Mouse (Mus musculus) adrenal gland, postnatal 0 days (tissue): ENCODE results near the gene Olfr1222. TPM values are rescaled to one million over a fixed set of nuclear protein-coding genes. Genes with fewer than 3 reads are reported as not detected.

Experiments used
- polyA plus RNA-seq: library from polyadenylated mRNA; unstranded; fragments of >200 nt; fragmentation: Nextera tagmentation; extraction: Ambion mirVana; gene quantifications from 2 replicates; pipeline ENCODE4 v1.2.1, GENCODE M21; 2015

Gene Olfr1222
- polyA plus RNA-seq, result not detected in 2 replicates

DNA sequence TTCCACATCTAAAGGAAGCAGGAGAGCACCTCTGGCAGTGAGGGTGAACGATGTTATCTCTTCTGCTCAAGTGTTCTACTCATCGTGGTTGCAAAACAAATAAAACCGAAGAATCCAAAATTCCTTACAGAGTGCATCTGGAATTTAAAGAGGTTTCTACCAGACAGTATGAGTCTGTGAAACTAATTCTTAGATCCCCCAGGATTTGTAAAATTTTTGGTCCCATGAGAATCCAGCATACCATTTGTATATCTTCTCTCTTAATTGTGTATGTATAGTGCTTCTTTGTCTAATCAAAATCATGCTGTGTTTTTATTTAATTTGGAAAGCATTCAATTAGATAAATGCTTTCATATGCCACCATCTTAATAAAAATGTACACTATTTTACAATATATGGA, at the start of gene Olfr1222:
TSS of gene Olfr1222 (minus strand) at position 101 of the 400 bp plus-strand sequence.

GRCm38 (mm10) chr2:89174569-89174968, 41.7 kb upstream of the Olfr1222 start, which contains the start of gene Olfr1225:
Gene Olfr1225 (minus strand): TSS chr2:89174669.

GRCm38 (mm10) chr2:89163991-89164390, 31.1 kb upstream of the Olfr1222 start, which contains the start of gene Olfr1224-ps1:
Gene Olfr1224-ps1 (minus strand): TSS chr2:89164091.

GRCm38 (mm10) chr2:89151460-89151859, 18.6 kb upstream of the Olfr1222 start, which contains the start of gene Olfr1223:
Gene Olfr1223 (minus strand): TSS chr2:89151560.

GRCm38 (mm10) chr2:89117183-89117582, 15.7 kb downstream of the Olfr1222 start, which contains the start of gene Olfr1221:
Gene Olfr1221 (minus strand): TSS chr2:89117283.

GRCm38 (mm10) chr2:89106735-89107134, 26.1 kb downstream of the Olfr1222 start, which contains the start of gene Olfr1220:
Gene Olfr1220 (minus strand): TSS chr2:89106835.

GRCm38 (mm10) chr2:89083413-89083812, 49.4 kb downstream of the Olfr1222 start, which contains the start of gene Olfr1219:
Gene Olfr1219 (minus strand): TSS chr2:89083513.

Other genes with a start within 250 kb of the Olfr1222 start
- gene Olfr1208, start 230.7 kb downstream of the Olfr1222 start, polyA plus RNA-seq, result not detected in 2 replicates
- gene Olfr1209, start 217.9 kb downstream of the Olfr1222 start, polyA plus RNA-seq, result not detected in 2 replicates
- gene Olfr1211, start 194.9 kb downstream of the Olfr1222 start, polyA plus RNA-seq, result not detected in 2 replicates
- gene Olfr1212, start 179.1 kb downstream of the Olfr1222 start, polyA plus RNA-seq, result not detected in 2 replicates
- gene Gm13762, start 152.8 kb downstream of the Olfr1222 start, polyA plus RNA-seq, result not detected in 2 replicates
- not detected in 2 replicates for gene Olfr1214, start 140.4 kb downstream of the Olfr1222 start, polyA plus RNA-seq
- not detected in 2 replicates for gene Olfr1215, start 126.1 kb downstream of the Olfr1222 start, polyA plus RNA-seq
- gene Olfr1216, start 114.7 kb downstream of the Olfr1222 start, polyA plus RNA-seq, result not detected in 2 replicates
- gene Olfr1217, start 101.0 kb downstream of the Olfr1222 start, polyA plus RNA-seq, result not detected in 2 replicates
- not detected in 2 replicates for gene Olfr1218, start 71.9 kb downstream of the Olfr1222 start, polyA plus RNA-seq
- gene Olfr1219, start 49.5 kb downstream of the Olfr1222 start, polyA plus RNA-seq, result not detected in 2 replicates
- not detected in 2 replicates for gene Olfr1220, start 26.2 kb downstream of the Olfr1222 start, polyA plus RNA-seq
- not detected in 2 replicates for gene Olfr1221, start 15.8 kb downstream of the Olfr1222 start, polyA plus RNA-seq
- not detected in 2 replicates for gene Olfr1223, start 18.5 kb upstream of the Olfr1222 start, polyA plus RNA-seq
- not detected in 2 replicates for gene Olfr1224-ps1, start 31.0 kb upstream of the Olfr1222 start, polyA plus RNA-seq
- gene Olfr1225, start 41.6 kb upstream of the Olfr1222 start, polyA plus RNA-seq, result not detected in 2 replicates
- gene Olfr1226, start 67.0 kb upstream of the Olfr1222 start, polyA plus RNA-seq, result not detected in 2 replicates
- gene Olfr1228, start 121.0 kb upstream of the Olfr1222 start, polyA plus RNA-seq, result not detected in 2 replicates
- not detected in 2 replicates for gene Olfr1229, start 155.0 kb upstream of the Olfr1222 start, polyA plus RNA-seq
- not detected in 2 replicates for gene Olfr1230, start 164.2 kb upstream of the Olfr1222 start, polyA plus RNA-seq
- not detected in 2 replicates for gene Olfr1231, start 174.0 kb upstream of the Olfr1222 start, polyA plus RNA-seq
- gene Olfr1232, start 196.6 kb upstream of the Olfr1222 start, polyA plus RNA-seq, result not detected in 2 replicates
- gene Olfr1233, start 209.3 kb upstream of the Olfr1222 start, polyA plus RNA-seq, result not detected in 2 replicates
- gene Olfr1234, start 231.8 kb upstream of the Olfr1222 start, polyA plus RNA-seq, result not detected in 2 replicates